Mouse (Mus musculus) hindbrain, embryonic 11.5 days (tissue): ENCODE data around the gene Col4a2. TPM values are rescaled to one million over a fixed set of nuclear protein-coding genes. Genes with fewer than 3 reads are reported as not detected.

Experiments used
- polyA plus RNA-seq: library from polyadenylated mRNA; unstranded; fragments of >200 nt; fragmentation: Nextera tagmentation; extraction: Ambion mirVana; gene quantifications from 2 replicates; pipeline ENCODE4 v1.2.1, GENCODE M21; 2014

Gene Col4a2
- polyA plus RNA-seq, 1 experiment from 2014 or later = 29.9 TPM

Other genes with a start within 250 kb of the Col4a2 start
- 91.8 and 94.2 TPM in 2 replicates for gene Col4a1, start within 50 bp of the Col4a2 start, polyA plus RNA-seq
- gene Rab20, start 165.9 kb downstream of the Col4a2 start, polyA plus RNA-seq = 0.83 and 1.3 TPM in 2 replicates
- 105 and 108 TPM in 2 replicates for gene Naxd, start 184.7 kb downstream of the Col4a2 start, polyA plus RNA-seq
- gene Cars2, start 238.0 kb downstream of the Col4a2 start, polyA plus RNA-seq = 17.5 and 19.5 TPM in 2 replicates
- gene Ing1, start 242.8 kb downstream of the Col4a2 start, polyA plus RNA-seq = 41.6 and 45.7 TPM in 2 replicates